Mouse (Mus musculus) frontal cortex, adult 2 months (tissue): ENCODE results near the gene Pdzd4. TPM values are rescaled to one million over a fixed set of nuclear protein-coding genes. Genes with fewer than 3 reads are reported as not detected.
A peak's percentile ranks its signal among the peaks of the same experiment; 100 is the strongest.

Source experiments
- DNase-seq, 2 experiments: peaks; one replicate each; pipeline ENCODE4 v3.0.0; 2022; ENCODE audit warnings: low spot score in 1 of 2; ENCODE audit errors: extremely low spot score in 1 of 2
- polyA plus RNA-seq: library from polyadenylated mRNA; depleted of rRNA; stranded (reverse); fragments of >200 nt; gene quantifications from 2 replicates; pipeline ENCODE4 v1.2.3, GENCODE M21; 2012; rRNA removed

The Pdzd4 gene
- 89.4 and 92.9 TPM in 2 replicates for polyA plus RNA-seq

- peak in 1 of 2 experiments; percentile 42 for DNase-seq
Observed at GRCm38 (mm10) chrX:73824185-73825151, at the start of gene Pdzd4. Gene Pdzd4, minus strand, starts transcription at chrX:73824969.

- no peak for DNase-seq
Observed at GRCm38 (mm10) chrX:73871956-73872355, 47.2 kb upstream of the Pdzd4 start.

GRCm38 (mm10) chrX:73871474-73871873 lies 46.7 kb upstream of the Pdzd4 start:
- no peak for DNase-seq

GRCm38 (mm10) chrX:73869334-73869733 lies 44.6 kb upstream of the Pdzd4 start:
- DNase-seq: no peak

- DNase-seq: no peak
Observed at GRCm38 (mm10) chrX:73867852-73868251, 43.1 kb upstream of the Pdzd4 start.

GRCm38 (mm10) chrX:73867256-73867655 lies 42.5 kb upstream of the Pdzd4 start:
- DNase-seq: no peak

- DNase-seq: no peak
Observed at GRCm38 (mm10) chrX:73864692-73865091, 39.9 kb upstream of the Pdzd4 start.

GRCm38 (mm10) chrX:73855087-73855408 lies 30.3 kb upstream of the Pdzd4 start:
- DNase-seq: no peak

GRCm38 (mm10) chrX:73854326-73855086 lies 29.7 kb upstream of the Pdzd4 start:
- DNase-seq: no peak

GRCm38 (mm10) chrX:73836691-73837090 lies 11.9 kb upstream of the Pdzd4 start:
- no peak for DNase-seq

GRCm38 (mm10) chrX:73835731-73836130 lies 11.0 kb upstream of the Pdzd4 start:
- DNase-seq: no peak

GRCm38 (mm10) chrX:73823747-73824146 lies 1.0 kb downstream of the Pdzd4 start:
- no peak for DNase-seq

- no peak for DNase-seq
Observed at GRCm38 (mm10) chrX:73816596-73817314, 8.0 kb downstream of the Pdzd4 start.

GRCm38 (mm10) chrX:73815072-73815471 lies 9.7 kb downstream of the Pdzd4 start:
- no peak for DNase-seq

GRCm38 (mm10) chrX:73805814-73806213 lies 19.0 kb downstream of the Pdzd4 start:
- DNase-seq: peak in 1 of 2 experiments; percentile 45

GRCm38 (mm10) chrX:73798502-73798901 lies 26.3 kb downstream of the Pdzd4 start:
- DNase-seq: peak in 1 of 2 experiments; percentile 65

- no peak for DNase-seq
Observed at GRCm38 (mm10) chrX:73797511-73797910, 27.3 kb downstream of the Pdzd4 start.

- no peak for DNase-seq
Observed at GRCm38 (mm10) chrX:73793505-73793904, 31.3 kb downstream of the Pdzd4 start.

GRCm38 (mm10) chrX:73793039-73793438 lies 31.7 kb downstream of the Pdzd4 start:
- DNase-seq: no peak

- DNase-seq: no peak
Observed at GRCm38 (mm10) chrX:73788501-73788900, 36.3 kb downstream of the Pdzd4 start.

- DNase-seq: no peak
Observed at GRCm38 (mm10) chrX:73787225-73787558, 37.6 kb downstream of the Pdzd4 start.
